Mouse (Mus musculus) ovary, adult 18-20 months (tissue): ENCODE measurements around the gene Gm49378.

Source experiments
- DNase-seq: peaks from one replicate; pipeline ENCODE4 v3.0.0; 2022; ENCODE audit warnings: low spot score, mixed read lengths

Gm49378 gene

GRCm38 (mm10) chr14:55589771-55590448 lies 47.8 kb downstream of the Gm49378 start:
- DNase-seq: no peak

DNA sequence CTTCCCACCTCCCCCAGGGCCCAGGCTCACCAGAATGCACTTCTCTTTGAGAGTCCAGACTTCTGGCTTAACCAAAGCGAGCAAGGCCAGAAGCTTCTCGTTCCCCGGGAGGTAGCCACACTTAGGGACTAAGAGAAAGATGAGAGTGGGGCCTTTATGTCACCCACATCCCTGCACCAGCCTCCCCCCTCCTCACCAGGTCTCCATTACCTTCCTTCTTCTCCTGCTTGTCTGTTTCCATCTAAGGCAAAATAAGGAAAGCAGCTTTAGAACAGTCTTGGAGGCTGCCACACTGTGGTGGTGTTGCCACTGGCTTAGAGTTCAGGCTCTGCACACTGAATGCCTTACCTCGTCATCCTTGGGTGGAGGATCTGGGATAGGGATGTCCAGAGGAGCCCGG lies 48.4 kb downstream of the Gm49378 start:
- DNase-seq: no peak

- no peak for DNase-seq
Observed at GRCm38 (mm10) chr14:55586149-55586548, 51.5 kb downstream of the Gm49378 start.

- no peak for DNase-seq
Observed at GRCm38 (mm10) chr14:55585566-55585960, 52.1 kb downstream of the Gm49378 start.

GRCm38 (mm10) chr14:55584702-55585565 lies 52.8 kb downstream of the Gm49378 start, which contains the start of gene Emc9:
Emc9 (minus strand) TSS chr14:55585302.
- peak; percentile 81 for DNase-seq

DNA sequence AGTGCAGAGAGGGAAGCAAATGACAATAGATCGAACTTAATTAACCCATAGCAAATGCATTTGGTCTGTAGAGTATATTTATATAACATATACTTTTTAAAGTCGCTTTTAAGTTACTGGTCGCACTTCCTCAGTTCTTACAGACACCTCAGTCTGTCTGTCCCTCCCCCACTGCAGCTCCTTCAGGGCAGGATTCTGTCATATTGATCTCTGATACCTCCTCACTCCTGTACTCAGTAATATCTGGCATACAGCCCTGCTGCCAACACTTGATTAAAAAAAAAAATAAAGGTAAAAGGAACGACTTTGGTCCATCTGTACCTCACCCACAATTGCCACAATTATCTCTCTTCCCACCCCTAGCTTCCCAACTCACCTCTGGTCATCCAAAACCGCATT lies 53.4 kb downstream of the Gm49378 start:
- no peak for DNase-seq

GRCm38 (mm10) chr14:55581981-55582681 lies 55.6 kb downstream of the Gm49378 start:
- DNase-seq: no peak

GRCm38 (mm10) chr14:55580731-55581130 lies 57.0 kb downstream of the Gm49378 start:
- no peak for DNase-seq

DNA sequence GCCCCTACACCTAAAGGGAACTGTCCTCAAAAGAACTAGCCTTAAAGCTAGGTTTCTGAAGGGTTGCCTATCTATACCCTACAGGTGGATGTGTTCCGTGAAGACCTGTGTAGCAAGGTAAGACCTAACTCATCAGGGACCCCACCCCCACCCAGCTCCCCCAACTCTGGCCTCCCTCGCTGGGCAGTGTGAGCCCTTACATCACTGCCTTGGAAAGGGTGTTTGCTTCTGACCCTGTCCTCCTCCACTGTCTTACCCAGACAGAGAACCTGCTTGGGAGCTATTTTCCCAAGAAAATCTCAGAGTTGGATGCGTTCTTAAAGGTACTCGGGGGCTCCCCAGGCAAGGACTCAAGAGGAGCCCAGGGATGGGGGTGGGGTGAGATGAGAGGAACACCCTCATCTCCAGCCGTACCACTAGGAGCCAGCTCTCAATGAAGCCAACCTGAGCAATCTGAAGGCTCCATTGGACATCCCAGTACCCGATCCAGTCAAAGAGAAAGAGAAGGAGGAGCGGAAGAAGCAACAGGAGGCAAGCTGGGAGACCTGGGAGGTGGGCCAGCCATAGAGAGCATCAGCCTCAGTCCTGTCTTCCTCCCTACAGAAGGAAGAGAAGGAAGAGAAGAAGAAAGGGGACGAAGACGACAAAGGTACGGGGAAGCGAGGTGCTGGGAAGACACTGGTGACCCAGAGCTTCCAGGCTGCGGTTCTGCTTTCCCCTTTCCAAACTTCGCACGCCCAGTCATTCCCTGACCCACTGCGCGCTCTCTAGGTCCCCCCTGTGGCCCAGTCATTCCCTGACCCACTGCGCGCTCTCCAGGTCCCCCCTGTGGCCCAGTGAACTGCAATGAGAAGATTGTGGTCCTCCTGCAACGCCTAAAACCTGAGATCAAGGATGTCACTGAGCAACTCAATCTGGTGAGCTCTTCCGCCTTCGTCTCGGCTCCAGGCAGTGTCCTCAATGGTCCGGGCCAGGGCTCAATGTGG lies 57.9 kb downstream of the Gm49378 start:
- no peak for DNase-seq
